Mouse (Mus musculus): ENCODE measurements around the gene Cacna1c.
A peak's percentile ranks its signal among the peaks of the same experiment; 100 is the strongest.

Gene Cacna1c

GRCm38 (mm10) chr6:119052801-119053200 is 143.4 kb downstream of the Cacna1c start:
- peak; percentile 62 for DNase-seq (ENCODE audit: low spot score)

GRCm38 (mm10) chr6:119052366-119052765 is 143.9 kb downstream of the Cacna1c start:
- no peak for DNase-seq (ENCODE audit: low spot score)

DNA sequence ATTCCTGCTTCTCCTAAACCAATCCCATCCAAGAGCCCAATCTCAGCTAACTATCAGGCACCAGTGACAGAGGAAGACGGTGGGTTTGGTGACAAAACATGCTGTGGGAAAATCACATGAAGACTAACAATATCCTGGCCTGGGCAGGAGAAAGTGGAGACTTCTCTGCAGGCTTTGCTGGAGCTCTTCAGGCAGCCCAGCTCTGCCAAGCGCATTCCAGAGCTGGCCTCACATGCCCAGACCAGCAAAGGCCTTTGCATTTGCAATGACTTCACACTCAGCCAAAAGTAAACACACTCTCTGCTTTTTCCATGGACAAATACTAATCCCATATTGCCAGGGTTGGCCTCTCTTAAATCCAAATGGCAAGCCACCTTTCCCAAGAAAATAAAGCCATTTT is 144.5 kb downstream of the Cacna1c start:
- DNase-seq (ENCODE audit: low spot score): peak; percentile 59

DNA sequence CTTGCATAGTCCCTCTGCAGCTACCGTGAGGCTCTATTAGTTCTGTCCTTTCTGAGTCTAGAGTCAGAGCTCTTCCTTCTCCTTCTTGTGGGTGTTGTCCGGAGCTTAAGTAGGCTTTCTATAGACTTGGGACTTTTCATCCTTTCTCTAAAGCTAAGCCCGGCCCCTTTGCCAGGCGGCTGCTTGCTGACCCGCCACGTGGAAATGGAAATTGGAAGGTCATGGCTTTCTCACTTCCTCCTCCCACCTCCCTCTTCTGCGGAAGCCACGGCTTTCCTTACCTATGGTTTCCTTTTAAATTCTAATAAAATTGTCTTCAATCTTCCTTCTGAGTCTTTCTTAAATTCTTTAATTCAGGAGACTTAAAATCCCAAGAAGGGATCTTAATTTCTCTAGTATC is 148.9 kb downstream of the Cacna1c start:
- DNase-seq (ENCODE audit: low spot score): no peak

DNA sequence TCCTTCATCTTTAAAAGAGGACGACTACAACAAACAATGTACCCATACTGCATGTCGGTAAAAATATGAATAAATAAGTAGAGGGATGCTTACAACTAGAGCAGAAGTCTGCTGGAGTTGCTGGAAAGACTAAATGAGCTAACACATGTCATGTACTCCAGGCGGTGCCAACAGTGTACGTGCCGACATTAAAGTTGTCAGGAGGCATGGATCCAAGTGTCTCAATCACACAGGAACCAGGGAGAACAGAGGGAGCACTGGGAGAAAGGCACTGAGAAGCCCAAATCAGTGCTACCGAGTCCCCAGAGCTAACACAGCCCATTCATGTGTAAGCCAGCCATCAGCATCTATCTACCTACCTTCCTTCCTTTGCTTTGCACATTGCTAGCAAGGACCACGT is 150.7 kb downstream of the Cacna1c start:
- no peak for DNase-seq (ENCODE audit: low spot score)

- DNase-seq (ENCODE audit: low spot score): peak; percentile 82
Measured at GRCm38 (mm10) chr6:119044148-119044547, 152.1 kb downstream of the Cacna1c start.

DNA sequence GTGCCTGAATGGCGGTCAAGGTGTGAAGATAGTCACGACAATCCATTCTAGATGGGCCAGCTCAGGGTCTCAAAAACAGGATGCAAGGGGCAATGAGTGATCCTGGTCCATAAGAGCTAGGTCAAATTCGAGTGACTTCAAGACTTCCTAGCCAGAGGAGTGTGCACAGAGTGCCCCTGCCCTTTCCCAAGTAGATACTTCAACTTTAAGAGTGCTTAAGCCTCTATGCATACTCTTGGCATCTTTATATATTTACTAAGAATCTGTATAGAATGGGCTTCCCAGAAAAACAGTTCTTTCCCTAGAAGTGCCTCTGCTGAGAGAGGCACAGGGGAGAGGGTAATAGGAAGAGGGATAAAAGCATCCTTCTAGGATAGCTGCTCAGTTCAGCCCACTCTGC is 153.4 kb downstream of the Cacna1c start:
- peak; percentile 19 for DNase-seq (ENCODE audit: low spot score)

- DNase-seq (ENCODE audit: low spot score): no peak
Measured at GRCm38 (mm10) chr6:119040961-119041360, 155.3 kb downstream of the Cacna1c start.

GRCm38 (mm10) chr6:119039815-119040214 is 156.4 kb downstream of the Cacna1c start:
- DNase-seq (ENCODE audit: low spot score): no peak

DNA sequence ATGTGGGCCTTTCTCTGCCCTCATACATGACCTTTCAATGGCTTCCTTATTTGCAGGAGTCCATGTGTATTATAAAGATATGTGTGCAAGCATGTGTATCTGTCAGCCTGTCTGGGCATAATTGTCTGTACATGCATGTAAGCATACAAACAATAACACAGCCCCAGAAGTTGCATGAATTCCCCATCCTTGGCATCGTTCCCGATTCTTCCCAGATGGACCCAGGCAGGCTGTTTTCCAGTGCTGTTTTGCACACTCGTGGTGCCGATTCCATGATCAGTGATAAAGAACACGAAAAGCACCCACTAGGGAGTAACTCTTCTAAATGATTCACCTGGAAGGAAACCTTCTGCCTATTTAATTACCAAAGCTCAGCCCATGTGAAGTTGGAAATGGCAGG is 156.9 kb downstream of the Cacna1c start:
- no peak for DNase-seq (ENCODE audit: low spot score)

DNA sequence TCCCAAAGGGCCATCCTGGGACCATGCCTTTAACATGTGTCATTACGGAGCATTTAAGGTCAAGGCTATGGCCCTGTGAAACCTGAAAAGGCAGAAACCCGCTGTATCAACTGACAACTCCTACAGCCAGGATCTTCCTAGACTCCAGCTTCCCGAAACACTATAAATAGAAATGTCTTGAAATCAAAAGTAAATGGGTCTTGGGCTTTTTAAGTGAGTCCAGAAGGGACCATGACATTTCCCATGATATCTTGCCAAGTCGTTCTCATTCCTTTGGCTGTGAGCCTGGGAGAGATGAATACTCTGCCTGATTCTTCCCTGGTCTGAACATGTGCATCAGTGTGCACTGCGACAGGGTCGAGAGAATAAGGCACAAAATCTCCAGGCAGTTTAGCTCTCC is 158.4 kb downstream of the Cacna1c start:
- peak; percentile 68 for DNase-seq (ENCODE audit: low spot score)

DNA sequence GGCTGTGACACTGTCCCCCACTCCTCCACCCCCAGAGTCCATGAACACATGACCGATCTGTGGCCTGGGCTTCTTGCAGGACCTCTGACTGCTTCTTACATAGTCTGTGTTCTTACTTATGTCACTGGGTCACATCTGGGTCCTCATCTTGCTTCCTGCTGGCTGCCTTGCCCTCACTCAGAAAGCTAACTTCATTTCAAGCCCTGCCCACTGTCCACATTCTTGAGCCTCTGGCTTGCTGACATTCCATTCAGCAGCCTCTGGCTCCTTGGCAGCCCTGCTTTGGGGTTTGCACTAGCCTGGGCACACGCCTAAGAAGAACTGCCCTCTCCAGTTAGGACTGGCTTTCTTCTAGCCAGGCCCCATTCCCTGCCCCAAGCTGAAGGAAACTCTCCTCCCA is 159.2 kb downstream of the Cacna1c start:
- DNase-seq (ENCODE audit: low spot score): peak; percentile 78

GRCm38 (mm10) chr6:119035361-119035760 is 160.9 kb downstream of the Cacna1c start:
- DNase-seq (ENCODE audit: low spot score): no peak

GRCm38 (mm10) chr6:119034947-119035346 is 161.3 kb downstream of the Cacna1c start:
- DNase-seq (ENCODE audit: low spot score): no peak

DNA sequence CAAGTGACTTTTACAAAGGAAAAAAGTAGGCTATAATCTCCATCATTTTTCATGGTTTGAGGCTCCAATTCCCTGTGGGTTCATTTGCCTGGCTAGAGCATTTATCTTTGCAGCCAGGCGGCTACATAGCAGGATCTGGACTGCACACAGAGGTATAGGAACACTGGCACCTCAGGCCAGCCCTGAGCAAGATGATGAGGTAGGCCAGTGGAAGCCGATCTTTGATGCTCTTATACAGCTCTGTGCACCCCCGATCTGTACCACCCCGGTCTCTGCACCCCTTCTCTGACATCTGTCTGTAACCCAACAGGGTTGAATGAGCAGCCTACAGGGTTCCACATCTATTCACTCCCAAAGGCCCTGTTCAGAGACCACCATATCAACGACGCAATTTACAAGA is 168.3 kb downstream of the Cacna1c start:
- DNase-seq (ENCODE audit: low spot score): no peak

DNA sequence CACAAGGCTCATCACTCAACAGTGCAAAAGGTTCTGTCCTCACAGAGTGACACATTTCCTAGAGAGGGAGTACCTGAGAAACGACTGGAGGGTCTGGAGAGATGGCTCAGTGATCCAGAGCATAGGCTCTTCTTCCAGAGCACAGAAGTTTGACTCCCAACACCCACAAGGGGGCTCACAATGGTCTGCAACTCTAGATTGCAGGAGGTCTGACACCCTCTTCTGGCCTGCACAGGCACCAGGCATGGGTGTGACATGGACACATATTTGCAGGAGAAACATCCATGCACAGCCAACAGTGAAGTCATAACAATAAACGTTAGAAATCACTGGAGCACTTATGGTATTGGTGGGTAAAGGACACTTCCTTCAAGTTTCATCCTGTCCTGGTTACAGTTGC is 173.4 kb downstream of the Cacna1c start:
- DNase-seq (ENCODE audit: low spot score): no peak

GRCm38 (mm10) chr6:119021226-119021625 is 175.0 kb downstream of the Cacna1c start:
- no peak for DNase-seq (ENCODE audit: low spot score)

DNA sequence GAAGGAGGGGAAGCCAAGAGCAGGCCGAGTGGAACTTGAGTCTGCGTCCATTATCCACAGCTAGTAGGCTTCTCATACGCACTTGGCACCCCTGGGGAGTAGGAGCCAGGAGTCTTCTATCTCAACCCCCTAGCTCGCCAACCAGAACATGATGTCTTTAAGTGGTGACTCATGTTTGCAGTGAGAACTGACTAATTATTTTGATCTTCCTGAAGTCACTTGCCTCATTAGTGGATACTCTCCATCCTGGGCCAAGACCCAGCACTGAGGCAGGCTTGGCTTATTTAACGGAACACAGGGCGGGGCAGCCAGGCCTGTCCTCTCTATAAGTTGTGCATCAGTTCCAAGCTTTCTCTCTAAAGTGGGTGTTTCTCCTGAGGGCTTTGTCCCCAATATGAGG is 177.3 kb downstream of the Cacna1c start:
- peak; percentile 35 for DNase-seq (ENCODE audit: low spot score)

GRCm38 (mm10) chr6:119018256-119018655 is 178.0 kb downstream of the Cacna1c start:
- DNase-seq (ENCODE audit: low spot score): no peak

GRCm38 (mm10) chr6:119017498-119017897 is 178.7 kb downstream of the Cacna1c start:
- no peak for DNase-seq (ENCODE audit: low spot score)

GRCm38 (mm10) chr6:119015346-119015745 is 180.9 kb downstream of the Cacna1c start:
- DNase-seq (ENCODE audit: low spot score): no peak

- DNase-seq (ENCODE audit: low spot score): no peak
Measured at GRCm38 (mm10) chr6:119013168-119014098, 182.8 kb downstream of the Cacna1c start.

DNA sequence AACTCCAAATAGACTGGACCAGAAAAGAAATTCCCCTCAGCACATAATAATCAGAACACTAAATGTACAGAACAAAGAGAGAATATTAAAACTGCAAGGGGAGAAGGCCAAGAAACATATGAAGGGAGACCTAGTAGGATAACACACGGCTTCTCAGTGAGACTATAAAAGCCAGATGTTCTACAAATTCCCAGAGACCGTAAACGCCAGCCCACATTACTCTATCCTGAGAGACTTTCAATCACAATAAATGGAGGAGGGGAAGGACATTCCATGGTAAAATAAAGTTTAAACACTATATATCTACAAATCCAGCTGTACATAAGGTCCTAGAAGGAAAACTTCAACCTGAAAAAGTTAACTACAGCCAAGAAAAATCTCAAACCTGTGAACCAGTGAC is 185.3 kb downstream of the Cacna1c start:
- DNase-seq (ENCODE audit: low spot score): no peak

DNA sequence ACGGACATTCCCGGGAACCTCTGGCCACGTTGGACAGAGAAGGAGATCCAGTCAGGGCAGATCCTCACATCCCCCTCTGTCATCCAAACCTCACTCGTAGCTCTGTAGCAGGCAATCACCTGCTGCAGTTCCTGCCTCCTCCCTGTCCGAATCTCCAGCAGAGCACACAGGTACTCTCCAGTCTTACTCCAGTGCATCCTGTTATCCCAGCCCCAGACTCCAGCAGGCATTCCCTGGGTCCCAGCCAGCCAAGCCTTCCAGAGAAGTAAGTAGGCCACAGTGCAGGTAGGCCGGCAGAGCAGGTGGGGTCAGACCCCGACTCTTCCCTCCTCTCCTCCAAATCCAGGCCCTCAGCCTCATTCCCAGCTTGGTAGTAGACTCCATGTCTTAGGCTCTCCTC is 186.7 kb downstream of the Cacna1c start:
- no peak for DNase-seq (ENCODE audit: low spot score)
